Mouse (Mus musculus): Measurements from ENCODE around the gene Dyx1c1. TPM values are rescaled to one million over a fixed set of nuclear protein-coding genes. Genes with fewer than 3 reads are reported as not detected.

The Dyx1c1 gene
- polyA plus RNA-seq, 1 experiment from 2014 or later: 2.3 TPM

Small RNAs within 50 kb of the gene (microRNA-seq; reads per million reads assigned to microRNA genes)
- gene Gm27353: not detected

Other genes starting within 250 kb of the Dyx1c1 start
- 0.36 TPM in 2 replicates for gene Prtg, start 151.9 kb upstream of the Dyx1c1 start, polyA plus RNA-seq (2014; fragmentation: Nextera tagmentation; extraction: Ambion mirVana)
- gene Pygo1, start 33.1 kb upstream of the Dyx1c1 start, polyA plus RNA-seq (2014; fragmentation: Nextera tagmentation; extraction: Ambion mirVana): 10.8 and 13.8 TPM in 2 replicates
- gene Gm44503, start 67 bp downstream of the Dyx1c1 start, polyA plus RNA-seq (2014; fragmentation: Nextera tagmentation; extraction: Ambion mirVana): not detected in 2 replicates
- 26.0 and 28.2 TPM in 2 replicates for gene Ccpg1os, start 26.6 kb downstream of the Dyx1c1 start, polyA plus RNA-seq (2014; fragmentation: Nextera tagmentation; extraction: Ambion mirVana)
- 29.5 and 39.8 TPM in 2 replicates for gene Ccpg1, start 26.6 kb downstream of the Dyx1c1 start, polyA plus RNA-seq (2014; fragmentation: Nextera tagmentation; extraction: Ambion mirVana)
- 11.1 and 12.7 TPM in 2 replicates for gene Pigb, start 81.6 kb downstream of the Dyx1c1 start, polyA plus RNA-seq (2014; fragmentation: Nextera tagmentation; extraction: Ambion mirVana)
- 0.51 and 0.69 TPM in 2 replicates for gene Rab27a, start 86.1 kb downstream of the Dyx1c1 start, polyA plus RNA-seq (2014; fragmentation: Nextera tagmentation; extraction: Ambion mirVana)
- gene Khdc3, start 143.1 kb downstream of the Dyx1c1 start, polyA plus RNA-seq (2014; fragmentation: Nextera tagmentation; extraction: Ambion mirVana): not detected in 2 replicates
- not detected in 2 replicates for gene Gm20509, start 143.7 kb downstream of the Dyx1c1 start, polyA plus RNA-seq (2014; fragmentation: Nextera tagmentation; extraction: Ambion mirVana)
- gene Rsl24d1, start 154.6 kb downstream of the Dyx1c1 start, polyA plus RNA-seq (2014; fragmentation: Nextera tagmentation; extraction: Ambion mirVana): 135 and 138 TPM in 2 replicates